Mouse (Mus musculus): ENCODE data around the gene Lexm. TPM values are rescaled to one million over a fixed set of nuclear protein-coding genes. Genes with fewer than 3 reads are reported as not detected.

The Lexm gene
- total RNA-seq, 2 experiments from 2014 or later = not detected

DNA sequence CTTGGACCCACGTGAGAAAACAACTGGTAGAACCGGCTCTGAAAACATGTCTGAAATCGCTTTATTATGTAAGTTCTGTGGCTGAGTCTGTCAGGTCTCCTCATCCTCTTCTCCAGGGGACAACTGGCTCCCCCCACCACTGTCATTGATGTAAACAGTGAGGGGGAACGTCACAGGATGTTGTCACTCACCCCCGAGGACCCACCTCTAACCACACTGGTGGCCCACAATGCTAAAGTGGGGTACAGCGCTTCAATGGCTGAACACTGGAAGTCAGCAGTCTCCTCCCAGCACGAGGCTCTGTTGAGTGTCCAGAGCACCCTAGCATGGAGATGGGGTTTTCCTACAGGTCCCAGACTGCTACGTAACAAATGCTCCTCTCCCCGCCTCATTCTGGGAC is 26.2 kb downstream of the Lexm start:
- DNase-seq (ENCODE audit: low spot score in 2 of 2) = no peak
- intact Hi-C loops (cut with DNase I) = no loop called here

GRCm38 (mm10) chr4:106590142-106590541 is 26.9 kb downstream of the Lexm start:
- intact Hi-C loops (cut with DNase I) = no loop called here
- no peak for DNase-seq (ENCODE audit: low spot score in 2 of 2)

DNA sequence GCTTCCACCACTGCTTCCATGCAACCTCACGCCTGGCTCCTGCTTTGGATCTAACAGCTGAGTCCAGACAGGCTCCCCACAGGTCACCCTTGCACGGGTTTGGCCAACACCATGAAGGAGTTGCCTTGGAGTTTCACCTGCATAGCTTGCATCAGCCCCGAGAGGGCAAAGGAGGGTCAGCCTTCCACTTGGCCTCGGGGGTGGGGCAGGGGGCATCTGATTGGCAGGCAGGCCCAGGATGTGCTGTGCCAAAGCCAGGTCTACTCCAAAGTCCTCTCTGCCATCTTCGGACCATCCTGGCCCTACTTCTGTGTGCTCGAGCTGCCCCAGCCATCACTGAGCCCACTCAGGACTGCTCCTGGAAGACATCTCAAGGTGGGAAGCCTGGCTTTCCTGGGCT is 30.0 kb downstream of the Lexm start:
- DNase-seq (ENCODE audit: low spot score in 2 of 2) = no peak
- intact Hi-C loops (cut with DNase I) = no loop called here

- intact Hi-C loops (cut with DNase I) = no loop called here
- DNase-seq (ENCODE audit: low spot score in 2 of 2) = no peak
Observed at GRCm38 (mm10) chr4:106584665-106585064, 32.4 kb downstream of the Lexm start.

- no peak for DNase-seq (ENCODE audit: low spot score in 2 of 2)
- intact Hi-C loops (cut with DNase I) = no loop called here
Observed at GRCm38 (mm10) chr4:106582428-106583153, 34.5 kb downstream of the Lexm start.

DNA sequence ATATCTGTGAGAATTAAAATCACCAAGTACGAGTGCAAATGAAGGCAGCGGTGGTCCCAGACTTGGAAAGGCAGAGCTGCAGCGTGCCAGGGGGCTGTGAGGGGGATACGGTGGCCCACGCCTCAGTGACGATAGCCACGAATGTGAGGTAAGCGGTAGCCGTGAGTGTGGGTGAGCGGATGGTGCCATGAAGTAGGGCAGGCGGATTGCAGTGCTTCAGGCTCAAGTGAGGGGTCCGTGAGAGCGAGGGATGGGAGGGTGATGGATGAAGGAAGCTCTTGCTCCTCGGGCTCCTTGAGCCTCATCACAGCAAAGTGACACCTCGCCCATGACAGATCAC is 35.2 kb downstream of the Lexm start:
- DNase-seq (ENCODE audit: low spot score in 2 of 2) = peak in 1 of 2 experiments; percentile 69
- intact Hi-C loops (cut with DNase I) = no loop called here

- intact Hi-C loops (cut with DNase I) = no loop called here
- DNase-seq (ENCODE audit: low spot score in 2 of 2) = peak in 1 of 2 experiments; percentile 83
Observed at GRCm38 (mm10) chr4:106581176-106581864, 35.7 kb downstream of the Lexm start.

- intact Hi-C loops (cut with DNase I) = no loop called here
- no peak for DNase-seq (ENCODE audit: low spot score in 2 of 2)
Observed at GRCm38 (mm10) chr4:106577511-106577910, 39.5 kb downstream of the Lexm start.

DNA sequence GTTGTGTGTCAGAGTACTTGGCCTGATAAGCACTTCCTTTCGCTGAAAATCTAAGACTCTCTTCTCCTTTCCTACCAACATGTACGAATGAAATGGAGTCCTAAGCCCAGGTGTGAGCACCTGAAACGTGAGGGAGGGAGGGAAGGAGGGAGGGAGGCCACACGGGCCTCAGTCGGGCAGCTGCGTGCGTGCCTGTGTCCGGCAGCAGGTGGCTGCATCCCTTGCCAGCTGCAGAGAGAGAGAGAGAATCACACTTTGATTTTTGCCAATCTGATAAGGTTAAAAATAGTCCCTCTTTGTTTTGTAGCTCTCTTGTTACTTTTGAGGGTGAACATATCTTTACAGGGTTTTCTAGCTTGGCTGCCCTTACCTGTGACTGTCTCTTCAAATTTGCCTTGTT is 42.0 kb downstream of the Lexm start:
- intact Hi-C loops (cut with DNase I) = no loop called here
- no peak for DNase-seq (ENCODE audit: low spot score in 2 of 2)

DNA sequence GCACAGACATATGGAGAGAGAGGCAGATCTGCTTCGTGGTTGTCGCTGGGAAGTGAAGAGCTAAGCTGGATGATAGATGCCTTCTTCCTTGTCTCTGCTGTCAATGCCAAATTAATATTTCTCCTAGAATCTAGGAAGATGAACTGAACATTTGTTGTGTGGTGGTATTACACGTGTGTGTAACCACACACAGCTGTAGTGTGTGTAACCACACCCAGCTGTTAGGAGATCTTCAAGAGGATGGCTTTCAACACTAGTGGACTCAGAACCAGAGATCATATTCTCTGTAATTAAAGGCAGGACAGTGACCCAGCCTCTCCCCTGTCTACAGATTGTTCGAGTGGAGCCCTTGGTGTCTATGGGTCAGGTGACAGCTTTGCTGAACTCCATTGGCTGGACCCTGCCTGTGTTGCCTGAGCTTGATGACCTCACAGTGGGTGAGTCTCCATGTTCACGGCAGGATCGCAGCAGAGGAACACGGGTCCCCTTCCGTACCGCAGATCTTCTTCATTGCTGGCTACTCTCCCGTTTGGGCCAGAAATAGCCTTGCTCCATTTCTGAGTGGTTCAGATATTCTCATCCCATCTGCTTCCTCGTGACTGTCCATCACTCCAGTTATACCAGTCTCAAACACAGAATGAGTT is 45.8 kb downstream of the Lexm start:
- intact Hi-C loops (cut with DNase I) = no loop called here
- peak in 1 of 2 experiments; percentile 54 for DNase-seq (ENCODE audit: low spot score in 2 of 2)

- intact Hi-C loops (cut with DNase I) = no loop called here
Observed at GRCm38 (mm10) chr4:106569680-106570079, 47.4 kb downstream of the Lexm start.

DNA sequence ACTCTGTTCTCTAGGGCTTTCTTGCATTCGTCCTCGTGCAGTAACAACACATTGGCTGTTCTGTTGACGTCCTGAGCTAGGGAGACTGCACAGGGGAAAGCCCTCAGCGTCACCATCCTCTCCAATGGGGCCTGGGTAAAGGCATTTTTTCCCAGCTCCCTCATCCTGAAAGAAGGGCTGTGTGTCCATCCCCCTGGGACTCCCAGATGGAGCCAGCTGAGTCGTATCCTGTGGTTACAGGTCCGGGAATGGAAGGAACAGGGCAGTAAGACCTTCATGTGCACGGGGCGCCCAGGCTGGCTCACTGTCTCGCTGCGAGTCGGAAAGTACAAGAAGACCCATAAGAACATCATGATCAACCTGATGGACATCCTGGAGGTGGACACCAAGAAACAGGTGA is 52.9 kb downstream of the Lexm start:
- DNase-seq (ENCODE audit: low spot score in 2 of 2) = no peak
- intact Hi-C loops (cut with DNase I) = no loop called here

More at GRCm38 (mm10) chr4:106569680-106570079, 47.4 kb downstream of the Lexm start:
- DNase-seq (ENCODE audit: low spot score in 2 of 2) = no peak

DNA sequence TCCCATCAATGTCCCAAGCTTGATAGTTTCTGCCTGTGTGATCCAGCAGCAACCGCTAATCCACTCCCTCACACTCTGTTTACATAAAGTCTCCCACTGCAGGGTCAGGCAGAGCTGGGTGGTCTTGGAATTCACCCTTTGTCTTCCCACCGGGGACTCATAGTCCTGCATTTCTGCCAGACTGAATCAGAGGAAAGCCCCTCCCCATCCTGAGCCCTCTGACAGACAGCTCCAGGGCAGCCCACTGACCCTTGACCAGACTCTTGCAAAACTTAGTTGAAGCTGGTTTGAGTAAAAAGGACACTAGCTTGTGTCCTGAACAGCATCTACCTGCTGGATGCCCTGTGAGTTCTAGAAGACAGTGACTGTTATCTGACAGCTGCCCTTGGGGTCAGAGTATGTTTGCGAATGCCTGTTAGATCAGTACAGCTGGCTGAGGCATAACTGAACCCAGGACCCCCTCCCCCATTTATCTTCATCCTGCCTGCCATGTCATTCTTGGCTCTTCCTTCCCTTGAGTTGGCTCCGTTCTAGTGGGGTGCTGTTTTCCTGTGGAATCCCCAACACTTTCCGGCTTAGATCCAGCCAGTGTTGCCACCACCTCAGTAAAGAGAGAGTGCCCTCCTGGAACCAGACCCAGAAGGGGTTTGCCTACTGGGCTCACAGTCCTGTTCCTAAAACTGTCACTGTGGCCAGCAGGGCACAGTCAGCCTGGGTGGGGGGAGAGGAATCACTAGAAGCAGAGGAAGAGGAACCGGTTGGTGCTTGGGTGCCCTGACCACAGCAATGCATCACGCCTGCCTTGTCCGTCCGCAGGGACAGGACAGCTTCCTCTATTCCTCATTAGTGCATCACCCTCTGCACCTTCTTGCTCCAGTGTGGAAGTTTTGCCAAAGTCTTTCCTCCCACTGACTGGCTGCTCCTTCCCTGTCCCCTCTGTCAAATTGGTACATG is 53.9 kb downstream of the Lexm start:
- intact Hi-C loops (cut with DNase I) = no loop called here
- no peak for DNase-seq (ENCODE audit: low spot score in 2 of 2)

GRCm38 (mm10) chr4:106562006-106562405 is 55.0 kb downstream of the Lexm start:
- DNase-seq (ENCODE audit: low spot score in 2 of 2) = no peak
- intact Hi-C loops (cut with DNase I) = no loop called here

- intact Hi-C loops (cut with DNase I) = no loop called here
- DNase-seq (ENCODE audit: low spot score in 2 of 2) = peak; percentile 97
Observed at GRCm38 (mm10) chr4:106560846-106561781, 55.9 kb downstream of the Lexm start, which contains the start of gene Dhcr24. TSS of gene Dhcr24 (plus strand) at chr4:106561038.

DNA sequence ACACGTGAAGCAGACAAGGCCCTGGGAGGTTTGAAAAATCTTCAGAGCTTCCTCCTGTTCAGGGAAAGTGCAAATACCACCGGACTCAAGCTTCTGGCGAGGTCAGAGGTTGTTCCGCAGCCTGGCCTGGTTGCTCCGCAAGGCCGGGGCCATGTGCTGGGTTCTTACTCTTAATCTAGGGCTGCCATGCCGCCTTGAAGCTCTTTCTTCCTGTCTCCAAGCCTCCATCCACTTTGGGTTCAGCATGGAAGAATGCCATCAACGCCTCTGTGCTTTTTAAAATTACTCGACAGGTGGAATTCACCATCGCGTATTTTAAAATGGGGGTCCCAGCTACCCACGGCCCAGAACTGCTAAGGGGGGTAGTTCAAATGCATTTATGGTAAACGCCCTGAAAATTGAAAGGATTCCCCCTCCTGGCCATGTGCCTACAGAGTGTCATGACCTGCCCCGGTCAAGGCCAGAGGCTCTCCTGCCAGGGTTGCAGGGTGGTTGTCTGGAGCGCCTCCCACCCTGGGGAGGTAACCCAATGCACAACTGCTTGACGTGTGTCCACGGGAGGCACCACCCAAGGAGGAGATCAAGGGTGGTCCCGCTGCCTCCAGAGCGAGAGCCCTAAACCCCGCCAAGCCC is 56.7 kb downstream of the Lexm start:
- intact Hi-C loops (cut with DNase I) = no loop called here
- DNase-seq (ENCODE audit: low spot score in 2 of 2) = peak in 1 of 2 experiments; percentile 34

- DNase-seq (ENCODE audit: low spot score in 2 of 2) = no peak
- intact Hi-C loops (cut with DNase I) = no loop called here
Observed at GRCm38 (mm10) chr4:106559343-106560212, 57.5 kb downstream of the Lexm start.

All from left cerebral cortex, postnatal 25 days (tissue).